20 mouse cellular contexts compared by ENCODE assay signal in genomic region chr5:131157866-131158265, GRCm38 (mm10).
A peak's percentile ranks its signal among the peaks of the same experiment; 100 is the strongest.
DNase-seq lines count a peak whose midpoint lies in the region; ATAC-seq and TF ChIP-seq lines count a peak whose summit lies in the region.
"Had no signal": no experiment of that assay in that cellular context is flagged by ENCODE, and none has a peak within 500 bp of the region (broad histone marks: within the 10 kb centered on the region; RNA-seq: fewer than 3 reads in every experiment).

No protein-coding gene starts in this region.

- no peak for TF ChIP-seq CTCF in layer of hippocampus, adult 2 months (conservative IDR thresholded peaks at IDR 0.05)

- H3K4me2 ChIP-seq in intestine, embryonic 14.5 days (ENCODE audit: low read length) = no peak overlapping the region
- no peak overlapping the region for H3K4me2 ChIP-seq in intestine, embryonic 16.5 days (ENCODE audit: low read depth, low read length)
- H3K4me2 ChIP-seq: forebrain, embryonic 13.5 days; heart, embryonic 13.5 days; hindbrain, embryonic 15.5 days had no signal

- H3K36me3 ChIP-seq in intestine, embryonic 14.5 days (ENCODE audit: control insufficient read depth, insufficient read depth, low read length) = no peaks in the 10 kb centered on the region
- H3K36me3 ChIP-seq in intestine, embryonic 16.5 days (ENCODE audit: control insufficient read depth, insufficient read depth, low read length) = no peaks in the 10 kb centered on the region
- H3K36me3 ChIP-seq: embryonic facial prominence, embryonic 10.5 days; heart, embryonic 13.5 days; hindbrain, embryonic 15.5 days had no signal

- no peak overlapping the region for H3K4me3 ChIP-seq in intestine, embryonic 14.5 days (ENCODE audit: low read depth, low read length)
- H3K4me3 ChIP-seq in intestine, embryonic 16.5 days (ENCODE audit: low read length) = no peak overlapping the region
- no peak overlapping the region for H3K4me3 ChIP-seq in layer of hippocampus, adult 2 months
- H3K4me3 ChIP-seq: embryonic facial prominence, embryonic 10.5 days; forebrain, embryonic 13.5 days; heart, embryonic 13.5 days; hindbrain, embryonic 15.5 days had no signal

- WGBS in intestine, embryonic 14.5 days = 18% methylated on average over 4 of the region's 4 CpGs
- 16% methylated on average over 4 of the region's 4 CpGs for WGBS in intestine, embryonic 16.5 days

- H3K9me3 ChIP-seq in intestine, embryonic 14.5 days (ENCODE audit: control insufficient read depth, low read length) = no peaks in the 10 kb centered on the region
- no peaks in the 10 kb centered on the region for H3K9me3 ChIP-seq in intestine, embryonic 16.5 days (ENCODE audit: control insufficient read depth, low read length)
- H3K9me3 ChIP-seq: embryonic facial prominence, embryonic 10.5 days; forebrain, embryonic 13.5 days; heart, embryonic 13.5 days; hindbrain, embryonic 15.5 days had no signal

- ATAC-seq in intestine, embryonic 14.5 days (replicated peaks; ENCODE audit: low FRiP score, low TSS enrichment, low read depth) = 0 out of 2 replicates have a peak, but pooled peaks have one; percentile 47
- ATAC-seq in intestine, embryonic 16.5 days = no peak
- ATAC-seq: activated CD4-positive, CD25-positive, alpha-beta regulatory T cell, adult 4 months; forebrain, embryonic 13.5 days; forebrain, postnatal 0 days; Patski had no signal

- no peaks in the 10 kb centered on the region for H3K27me3 ChIP-seq in intestine, embryonic 14.5 days (replicated peaks; ENCODE audit: control insufficient read depth, insufficient read depth, low read length)
- H3K27me3 ChIP-seq in intestine, embryonic 16.5 days (replicated peaks; ENCODE audit: control insufficient read depth, insufficient read depth, low read length) = no peaks in the 10 kb centered on the region
- H3K27me3 ChIP-seq: forebrain, embryonic 13.5 days; heart, embryonic 13.5 days; hindbrain, embryonic 15.5 days; Patski had no signal

- no peak overlapping the region for H3K9ac ChIP-seq in intestine, embryonic 14.5 days (ENCODE audit: low read length)
- H3K9ac ChIP-seq in intestine, embryonic 16.5 days (ENCODE audit: low read depth, low read length) = no peak overlapping the region
- H3K9ac ChIP-seq: forebrain, embryonic 13.5 days; forebrain, postnatal 0 days; heart, embryonic 13.5 days; hindbrain, embryonic 15.5 days had no signal

- no peak for DNase-seq in intestine, embryonic 14.5 days (ENCODE audit: low spot score)
- no peak for DNase-seq in layer of hippocampus, adult 2 months (ENCODE audit: low spot score in 2 of 2)
- no peak for DNase-seq in layer of hippocampus, adult 18-20 months (ENCODE audit: low spot score in 2 of 2)
- DNase-seq in embryo, embryonic 11.5 days (ENCODE audit: low read depth, low spot score) = peak; percentile 20
- no peak for DNase-seq in right cerebral cortex, postnatal 25 days
- DNase-seq in cerebellum, postnatal 36 days = no peak
- DNase-seq: adrenal gland, postnatal 14 days; cerebellum, adult 11-12 months; cerebellum, adult 9-10 months; cerebellum, postnatal 25 days; forebrain, postnatal 0 days; gastrocnemius, postnatal 36 days; heart, postnatal 36 days had no signal

- H3K4me1 ChIP-seq in intestine, embryonic 14.5 days (replicated peaks; ENCODE audit: control insufficient read depth, insufficient read depth, low read length) = peaks cover 4% of the 10 kb centered on the region; the same call in 1 of the 2 replicates
- H3K4me1 ChIP-seq in intestine, embryonic 16.5 days (ENCODE audit: control insufficient read depth, insufficient read depth, low read length) = peaks cover 2% of the 10 kb centered on the region; the same call in 1 of the 2 replicates
- H3K4me1 ChIP-seq: embryonic facial prominence, embryonic 10.5 days; forebrain, embryonic 13.5 days; heart, embryonic 13.5 days; hindbrain, embryonic 15.5 days had no signal

- no peak overlapping the region for H3K27ac ChIP-seq in intestine, embryonic 14.5 days (ENCODE audit: low read depth)
- no peak overlapping the region for H3K27ac ChIP-seq in intestine, embryonic 16.5 days (ENCODE audit: low read length)
- H3K27ac ChIP-seq in layer of hippocampus, adult 2 months = peak overlapping the region; percentile 43
- H3K27ac ChIP-seq: embryonic facial prominence, embryonic 10.5 days; forebrain, embryonic 13.5 days; heart, embryonic 13.5 days; hindbrain, embryonic 15.5 days had no signal
